Mouse (Mus musculus) E14TG2a.4 (cell line): ENCODE results near the gene H2-T22.

ENCODE experiments used
- CTCF ChIP-seq: conservative IDR thresholded peaks from 2 replicates; pipeline ENCODE4 v1.5.1; 2014; ENCODE audit warnings: low read length
- POU5F1 ChIP-seq: IDR thresholded peaks from 2 replicates; pipeline ENCODE4 v1.6.1; 2014; ENCODE audit warnings: low read length, borderline replicate concordance

DNA sequence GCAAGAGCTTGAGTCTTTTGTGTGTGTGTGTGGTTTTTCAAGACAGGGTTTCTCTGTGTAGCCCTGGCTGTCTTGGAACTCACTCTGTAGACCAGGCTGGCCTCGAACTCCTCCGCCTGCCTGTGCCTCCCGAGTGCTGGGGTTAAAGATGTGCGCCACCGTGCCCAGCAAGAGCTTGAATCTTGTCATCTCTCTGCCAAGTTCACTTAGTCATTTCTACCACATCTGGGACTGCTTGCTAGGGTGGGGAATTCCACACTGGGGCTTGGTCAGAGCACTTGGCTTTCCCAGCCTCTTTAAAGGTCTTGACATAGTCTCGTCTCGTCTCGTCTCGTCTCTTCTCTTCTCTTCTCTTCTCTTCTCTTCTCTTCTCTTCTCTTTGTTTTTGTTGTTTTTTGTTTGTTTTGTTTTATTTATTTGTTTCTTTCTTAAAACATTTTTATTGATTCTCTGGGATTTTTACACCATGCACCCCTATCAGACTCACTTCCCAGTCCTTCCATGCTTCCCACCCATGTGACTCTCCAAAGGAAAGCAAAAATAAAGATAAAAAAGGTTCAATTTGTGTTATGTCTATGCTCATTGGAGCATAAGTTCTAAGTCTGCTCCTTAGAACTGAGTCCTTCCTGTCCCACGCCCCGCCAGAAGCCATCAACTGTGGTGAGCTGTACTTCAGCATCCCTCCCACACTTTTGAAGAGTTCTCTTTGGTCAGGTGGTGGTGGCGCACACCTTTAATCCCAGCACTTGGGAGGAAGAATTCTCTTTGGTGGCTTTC lies 41.2 kb downstream of the H2-T22 start:
- TF ChIP-seq CTCF (no peak), POU5F1 (no peak)
